Mouse (Mus musculus): ENCODE results near the gene Tent5c. TPM values are rescaled to one million over a fixed set of nuclear protein-coding genes. Genes with fewer than 3 reads are reported as not detected.
"Not testable (repeated sequence)": the region's sequence is repeated elsewhere in the genome, so short reads cannot be mapped to it uniquely, and the experiment has no call there.

The Tent5c gene
- polyA plus RNA-seq, 1 experiment, result 0.13 TPM

- Histone ChIP-seq H3K27me3 (ENCODE audit: control insufficient read depth, insufficient read depth, insufficient read length) (no peaks in the 10 kb centered on the region), H3ac (ENCODE audit: control insufficient read depth, insufficient read length) (no peak overlapping the region), H3K36me3 (ENCODE audit: control insufficient read depth, insufficient read depth) (no peaks in the 10 kb centered on the region), H3K4me3 (no peak overlapping the region), H3K4me2 (ENCODE audit: low read depth) (no peak overlapping the region), H3K79me2 (ENCODE audit: control insufficient read depth, insufficient read depth) (no peaks in the 10 kb centered on the region)
- TF ChIP-seq MAX (IDR thresholded peaks at IDR 0.05; ENCODE audit: low read depth), result no peak
- no peak for TF ChIP-seq SRF (IDR thresholded peaks at IDR 0.05; ENCODE audit: control insufficient read depth, insufficient read length, low read depth)
- no peak for TF ChIP-seq CEBPB (IDR thresholded peaks at IDR 0.05; ENCODE audit: insufficient read depth, poor library complexity, severe bottlenecking)
- TF ChIP-seq POLR2AphosphoS2 (IDR thresholded peaks at IDR 0.05; ENCODE audit: insufficient read length, low read depth), result no peak
- no peak for TF ChIP-seq TCF3 (IDR thresholded peaks at IDR 0.05; ENCODE audit: insufficient read length, low read depth)
- no peak for TF ChIP-seq E2F4 (IDR thresholded peaks at IDR 0.05; ENCODE audit: insufficient read depth)
- no peak for TF ChIP-seq USF1 (IDR thresholded peaks at IDR 0.05; ENCODE audit: low read depth)
- no peak for TF ChIP-seq MYOD1 (IDR thresholded peaks at IDR 0.05; ENCODE audit: control insufficient read depth in 1 of 3, insufficient read length in 2 of 3, low read depth in 2 of 3)
- TF ChIP-seq REST (IDR thresholded peaks at IDR 0.05; ENCODE audit: insufficient read depth, insufficient read length), result no peak
- no peak for TF ChIP-seq TCF12 (IDR thresholded peaks at IDR 0.05; ENCODE audit: insufficient read depth, poor library complexity, severe bottlenecking)
- no peak for TF ChIP-seq POLR2A (IDR thresholded peaks at IDR 0.05; ENCODE audit: insufficient read length, low read depth)
Observed at GRCm38 (mm10) chr3:100417772-100418311, 71.3 kb downstream of the Tent5c start.

GRCm38 (mm10) chr3:100415671-100416070 lies 73.5 kb downstream of the Tent5c start:
- H3K36me3 ChIP-seq (ENCODE audit: control insufficient read depth, insufficient read depth), result no peaks in the 10 kb centered on the region
- H3K4me3 ChIP-seq, result no peak overlapping the region
- no peak for TF ChIP-seq CEBPB (IDR thresholded peaks at IDR 0.05; ENCODE audit: insufficient read depth, poor library complexity, severe bottlenecking)
- no peak for TF ChIP-seq MAX (IDR thresholded peaks at IDR 0.05; ENCODE audit: low read depth)
- TF ChIP-seq TCF3 (IDR thresholded peaks at IDR 0.05; ENCODE audit: insufficient read length, low read depth), result no peak
- TF ChIP-seq E2F4 (IDR thresholded peaks at IDR 0.05; ENCODE audit: insufficient read depth), result no peak
- TF ChIP-seq POLR2AphosphoS2 (IDR thresholded peaks at IDR 0.05; ENCODE audit: insufficient read length, low read depth), result no peak
- no peak for TF ChIP-seq SRF (IDR thresholded peaks at IDR 0.05; ENCODE audit: control insufficient read depth, insufficient read length, low read depth)
- TF ChIP-seq USF1 (IDR thresholded peaks at IDR 0.05; ENCODE audit: low read depth), result no peak
- no peak for TF ChIP-seq TCF12 (IDR thresholded peaks at IDR 0.05; ENCODE audit: insufficient read depth, poor library complexity, severe bottlenecking)
- TF ChIP-seq MYOG (IDR thresholded peaks at IDR 0.05; ENCODE audit: control insufficient read depth in 1 of 3, insufficient read depth in 1 of 3, insufficient read length in 2 of 3, low read depth in 2 of 3), result no peak
- TF ChIP-seq POLR2A (IDR thresholded peaks at IDR 0.05; ENCODE audit: insufficient read length, low read depth), result no peak
- TF ChIP-seq MYOD1 (IDR thresholded peaks at IDR 0.05; ENCODE audit: control insufficient read depth in 1 of 3, insufficient read length in 2 of 3, low read depth in 2 of 3), result no peak
- no peak for TF ChIP-seq REST (IDR thresholded peaks at IDR 0.05; ENCODE audit: insufficient read depth, insufficient read length)
- H3K27me3 ChIP-seq (ENCODE audit: control insufficient read depth, insufficient read depth, insufficient read length), result no peaks in the 10 kb centered on the region
- no peak overlapping the region for H3K4me2 ChIP-seq (ENCODE audit: low read depth)
- H3ac ChIP-seq (ENCODE audit: control insufficient read depth, insufficient read length), result no peak overlapping the region
- no peaks in the 10 kb centered on the region for H3K79me2 ChIP-seq (ENCODE audit: control insufficient read depth, insufficient read depth)

GRCm38 (mm10) chr3:100413586-100413985 lies 75.5 kb downstream of the Tent5c start:
- H3K79me2 ChIP-seq (ENCODE audit: control insufficient read depth, insufficient read depth); H3K27me3 ChIP-seq (ENCODE audit: control insufficient read depth, insufficient read depth, insufficient read length): not testable (repeated sequence)

GRCm38 (mm10) chr3:100411945-100412344 lies 77.2 kb downstream of the Tent5c start:
- no peak overlapping the region for H3K4me3 ChIP-seq
- TF ChIP-seq E2F4 (IDR thresholded peaks at IDR 0.05; ENCODE audit: insufficient read depth) (no peak), MYOG (IDR thresholded peaks at IDR 0.05; ENCODE audit: control insufficient read depth in 1 of 3, insufficient read depth in 1 of 3, insufficient read length in 2 of 3, low read depth in 2 of 3) (no peak), POLR2A (IDR thresholded peaks at IDR 0.05; ENCODE audit: insufficient read length, low read depth) (no peak), TCF12 (IDR thresholded peaks at IDR 0.05; ENCODE audit: insufficient read depth, poor library complexity, severe bottlenecking) (no peak), SRF (IDR thresholded peaks at IDR 0.05; ENCODE audit: control insufficient read depth, insufficient read length, low read depth) (no peak), CEBPB (IDR thresholded peaks at IDR 0.05; ENCODE audit: insufficient read depth, poor library complexity, severe bottlenecking) (no peak), TCF3 (IDR thresholded peaks at IDR 0.05; ENCODE audit: insufficient read length, low read depth) (no peak), USF1 (IDR thresholded peaks at IDR 0.05; ENCODE audit: low read depth) (no peak), MAX (IDR thresholded peaks at IDR 0.05; ENCODE audit: low read depth) (no peak), POLR2AphosphoS2 (IDR thresholded peaks at IDR 0.05; ENCODE audit: insufficient read length, low read depth) (no peak), MYOD1 (IDR thresholded peaks at IDR 0.05; ENCODE audit: control insufficient read depth in 1 of 3, insufficient read length in 2 of 3, low read depth in 2 of 3) (no peak), REST (IDR thresholded peaks at IDR 0.05; ENCODE audit: insufficient read depth, insufficient read length) (no peak)
- H3K36me3 ChIP-seq (ENCODE audit: control insufficient read depth, insufficient read depth), result no peaks in the 10 kb centered on the region
- H3K4me2 ChIP-seq (ENCODE audit: low read depth), result no peak overlapping the region
- no peak overlapping the region for H3ac ChIP-seq (ENCODE audit: control insufficient read depth, insufficient read length)
- H3K27me3 ChIP-seq (ENCODE audit: control insufficient read depth, insufficient read depth, insufficient read length), result no peaks in the 10 kb centered on the region
- no peaks in the 10 kb centered on the region for H3K79me2 ChIP-seq (ENCODE audit: control insufficient read depth, insufficient read depth)

More at GRCm38 (mm10) chr3:100413586-100413985, 75.5 kb downstream of the Tent5c start:
- not testable (repeated sequence) for H3ac ChIP-seq (ENCODE audit: control insufficient read depth, insufficient read length); H3K36me3 ChIP-seq (ENCODE audit: control insufficient read depth, insufficient read depth); H3K4me2 ChIP-seq (ENCODE audit: low read depth); H3K4me3 ChIP-seq

- H3K4me3 ChIP-seq, result no peak overlapping the region
- H3K36me3 ChIP-seq (ENCODE audit: control insufficient read depth, insufficient read depth), result no peaks in the 10 kb centered on the region
- no peak for TF ChIP-seq MAX (IDR thresholded peaks at IDR 0.05; ENCODE audit: low read depth)
- TF ChIP-seq TCF3 (IDR thresholded peaks at IDR 0.05; ENCODE audit: insufficient read length, low read depth), result no peak
- no peak for TF ChIP-seq POLR2A (IDR thresholded peaks at IDR 0.05; ENCODE audit: insufficient read length, low read depth)
- no peak for TF ChIP-seq SRF (IDR thresholded peaks at IDR 0.05; ENCODE audit: control insufficient read depth, insufficient read length, low read depth)
- TF ChIP-seq E2F4 (IDR thresholded peaks at IDR 0.05; ENCODE audit: insufficient read depth), result no peak
- TF ChIP-seq POLR2AphosphoS2 (IDR thresholded peaks at IDR 0.05; ENCODE audit: insufficient read length, low read depth), result no peak
- no peak for TF ChIP-seq TCF12 (IDR thresholded peaks at IDR 0.05; ENCODE audit: insufficient read depth, poor library complexity, severe bottlenecking)
- no peak for TF ChIP-seq REST (IDR thresholded peaks at IDR 0.05; ENCODE audit: insufficient read depth, insufficient read length)
- no peak for TF ChIP-seq CEBPB (IDR thresholded peaks at IDR 0.05; ENCODE audit: insufficient read depth, poor library complexity, severe bottlenecking)
- TF ChIP-seq MYOG (IDR thresholded peaks at IDR 0.05; ENCODE audit: control insufficient read depth in 1 of 3, insufficient read depth in 1 of 3, insufficient read length in 2 of 3, low read depth in 2 of 3), result no peak
- TF ChIP-seq MYOD1 (IDR thresholded peaks at IDR 0.05; ENCODE audit: control insufficient read depth in 1 of 3, insufficient read length in 2 of 3, low read depth in 2 of 3), result no peak
- no peak for TF ChIP-seq USF1 (IDR thresholded peaks at IDR 0.05; ENCODE audit: low read depth)
- no peaks in the 10 kb centered on the region for H3K27me3 ChIP-seq (ENCODE audit: control insufficient read depth, insufficient read depth, insufficient read length)
- no peak overlapping the region for H3ac ChIP-seq (ENCODE audit: control insufficient read depth, insufficient read length)
- H3K4me2 ChIP-seq (ENCODE audit: low read depth), result no peak overlapping the region
- no peaks in the 10 kb centered on the region for H3K79me2 ChIP-seq (ENCODE audit: control insufficient read depth, insufficient read depth)
Observed at GRCm38 (mm10) chr3:100409280-100409679, 79.8 kb downstream of the Tent5c start.
